Mouse (Mus musculus) liver, embryonic 14.5 days (tissue): ENCODE measurements at regions not wholly inside any gene's neighbourhood (a gene's known extent, or its start where the extent isn't known, plus 50 kb on each side); places are given as distances from the start of the nearest gene placed in this dataset.

ENCODE experiments used
- CTCF ChIP-seq: IDR thresholded peaks from 2 replicates; pipeline ENCODE4 v1.5.1; 2016; ENCODE audit warnings: antibody characterized with exemption, low read depth, control low read depth
- EP300 ChIP-seq: IDR thresholded peaks from 2 replicates; pipeline ENCODE4 v1.6.1; 2016; ENCODE audit warnings: antibody characterized with exemption, low read depth

DNA sequence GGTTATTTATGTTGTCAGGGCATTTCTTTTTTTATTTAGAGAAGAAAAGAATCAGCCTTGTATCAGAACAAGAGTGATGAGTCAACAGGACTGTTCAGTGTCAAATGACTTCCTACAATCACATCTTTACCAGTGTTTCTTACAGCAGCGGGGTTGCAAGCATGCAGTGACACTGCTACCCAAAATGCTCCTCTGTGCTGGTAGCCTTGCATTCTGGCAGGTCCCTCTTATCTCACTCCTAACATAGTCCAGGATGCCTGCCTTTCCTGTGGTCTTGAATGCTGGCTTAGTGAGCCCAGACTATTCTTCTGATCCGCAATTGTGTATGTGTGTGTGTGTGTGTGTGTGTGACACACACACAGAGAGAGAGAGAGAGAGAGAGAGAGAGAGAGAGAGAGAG lies 506.4 kb upstream of the Camk1g start:
- TF ChIP-seq CTCF (no peak), EP300 (no peak)
